Mouse (Mus musculus): Measurements from ENCODE around the gene Rap2b. TPM values are rescaled to one million over a fixed set of nuclear protein-coding genes. Genes with fewer than 3 reads are reported as not detected.

The Rap2b gene
- total RNA-seq, 1 experiment = 11.3 TPM

- Histone ChIP-seq H3K4me3 (ENCODE audit: insufficient read depth in 1 of 2, low read depth in 1 of 2, low read length in 2 of 2, poor library complexity in 1 of 2, severe bottlenecking in 1 of 2) (no peak overlapping the region), H3K4me1 (ENCODE audit: control insufficient read depth in 2 of 2, insufficient read depth in 2 of 2, low read length in 2 of 2, poor library complexity in 1 of 2) (peaks cover 1 to 5% of the 10 kb centered on the region in 2 experiments; a peak in 2 of 4 replicates), H3K36me3 (ENCODE audit: control insufficient read depth, insufficient read depth, low read length, poor library complexity, severe bottlenecking) (no peaks in the 10 kb centered on the region), H3K9me3 (ENCODE audit: control insufficient read depth, insufficient read depth, low read depth, low read length) (no peaks in the 10 kb centered on the region), H3K27ac (ENCODE audit: insufficient read depth, low read depth, low read length, poor library complexity, severe bottlenecking) (no peak overlapping the region), H3K9ac (ENCODE audit: insufficient read depth, low read depth, low read length, poor library complexity, severe bottlenecking) (no peak overlapping the region)
- no peak for DNase-seq (ENCODE audit: low read depth, low spot score)
- no peak for TF ChIP-seq ZC3H11A (IDR thresholded peaks at IDR 0.05; ENCODE audit: borderline replicate concordance, low read depth, low read length)
- no peak for TF ChIP-seq HCFC1 (IDR thresholded peaks at IDR 0.05; ENCODE audit: borderline replicate concordance, insufficient read depth, low read length)
- TF ChIP-seq CHD2 (IDR thresholded peaks at IDR 0.05; ENCODE audit: low read depth, low read length) = no peak
- no peak for TF ChIP-seq ZNF384 (IDR thresholded peaks at IDR 0.05; ENCODE audit: low read depth, low read length)
- TF ChIP-seq MAFK (IDR thresholded peaks at IDR 0.05; ENCODE audit: insufficient read depth, low read depth, low read length) = no peak
- in situ Hi-C loops (cut with MboI; ENCODE audit: low sequenced_read_pairs in 2 of 2, unreplicated experiment in 2 of 2) = no loop called here
Measured at GRCm38 (mm10) chr3:61396728-61397127, 35.3 kb downstream of the Rap2b start.

- H3K9ac ChIP-seq (ENCODE audit: insufficient read depth, low read depth, low read length, poor library complexity, severe bottlenecking) = no peak overlapping the region
- H3K27ac ChIP-seq (ENCODE audit: insufficient read depth, low read depth, low read length, poor library complexity, severe bottlenecking) = no peak overlapping the region
- no peak overlapping the region for H3K4me3 ChIP-seq (ENCODE audit: insufficient read depth in 1 of 2, low read depth in 1 of 2, low read length in 2 of 2, poor library complexity in 1 of 2, severe bottlenecking in 1 of 2)
- in situ Hi-C loops (cut with MboI; ENCODE audit: low sequenced_read_pairs in 2 of 2, unreplicated experiment in 2 of 2) = no loop called here
- no peaks in the 10 kb centered on the region for H3K36me3 ChIP-seq (ENCODE audit: control insufficient read depth, insufficient read depth, low read length, poor library complexity, severe bottlenecking)
- TF ChIP-seq CHD2 (IDR thresholded peaks at IDR 0.05; ENCODE audit: low read depth, low read length) (no peak), ZNF384 (IDR thresholded peaks at IDR 0.05; ENCODE audit: low read depth, low read length) (no peak), ZC3H11A (IDR thresholded peaks at IDR 0.05; ENCODE audit: borderline replicate concordance, low read depth, low read length) (no peak), MAFK (IDR thresholded peaks at IDR 0.05; ENCODE audit: insufficient read depth, low read depth, low read length) (no peak), HCFC1 (IDR thresholded peaks at IDR 0.05; ENCODE audit: borderline replicate concordance, insufficient read depth, low read length) (no peak)
- no peaks in the 10 kb centered on the region for H3K9me3 ChIP-seq (ENCODE audit: control insufficient read depth, insufficient read depth, low read depth, low read length)
- H3K4me1 ChIP-seq (ENCODE audit: control insufficient read depth in 2 of 2, insufficient read depth in 2 of 2, low read length in 2 of 2, poor library complexity in 1 of 2) = no peaks in the 10 kb centered on the region
- DNase-seq (ENCODE audit: low read depth, low spot score) = no peak
Measured at GRCm38 (mm10) chr3:61400823-61401387, 39.5 kb downstream of the Rap2b start.

- Histone ChIP-seq H3K36me3 (ENCODE audit: control insufficient read depth, insufficient read depth, low read length, poor library complexity, severe bottlenecking) (no peaks in the 10 kb centered on the region), H3K27ac (ENCODE audit: insufficient read depth, low read depth, low read length, poor library complexity, severe bottlenecking) (no peak overlapping the region), H3K9ac (ENCODE audit: insufficient read depth, low read depth, low read length, poor library complexity, severe bottlenecking) (no peak overlapping the region), H3K4me3 (ENCODE audit: insufficient read depth in 1 of 2, low read depth in 1 of 2, low read length in 2 of 2, poor library complexity in 1 of 2, severe bottlenecking in 1 of 2) (no peak overlapping the region), H3K4me1 (ENCODE audit: control insufficient read depth in 2 of 2, insufficient read depth in 2 of 2, low read length in 2 of 2, poor library complexity in 1 of 2) (no peaks in the 10 kb centered on the region), H3K9me3 (ENCODE audit: control insufficient read depth, insufficient read depth, low read depth, low read length) (no peaks in the 10 kb centered on the region)
- in situ Hi-C loops (cut with MboI; ENCODE audit: low sequenced_read_pairs in 2 of 2, unreplicated experiment in 2 of 2) = no loop called here
- DNase-seq (ENCODE audit: low read depth, low spot score) = no peak
- no peak for TF ChIP-seq ZC3H11A (IDR thresholded peaks at IDR 0.05; ENCODE audit: borderline replicate concordance, low read depth, low read length)
- TF ChIP-seq ZNF384 (IDR thresholded peaks at IDR 0.05; ENCODE audit: low read depth, low read length) = no peak
- TF ChIP-seq CHD2 (IDR thresholded peaks at IDR 0.05; ENCODE audit: low read depth, low read length) = no peak
Measured at GRCm38 (mm10) chr3:61406921-61407320, 45.5 kb downstream of the Rap2b start.

- Histone ChIP-seq H3K36me3 (ENCODE audit: control insufficient read depth, insufficient read depth, low read length, poor library complexity, severe bottlenecking) (no peaks in the 10 kb centered on the region), H3K4me1 (ENCODE audit: control insufficient read depth in 2 of 2, insufficient read depth in 2 of 2, low read length in 2 of 2, poor library complexity in 1 of 2) (no peaks in the 10 kb centered on the region), H3K27ac (ENCODE audit: insufficient read depth, low read depth, low read length, poor library complexity, severe bottlenecking) (no peak overlapping the region), H3K9ac (ENCODE audit: insufficient read depth, low read depth, low read length, poor library complexity, severe bottlenecking) (no peak overlapping the region), H3K9me3 (ENCODE audit: control insufficient read depth, insufficient read depth, low read depth, low read length) (no peaks in the 10 kb centered on the region), H3K4me3 (ENCODE audit: insufficient read depth in 1 of 2, low read depth in 1 of 2, low read length in 2 of 2, poor library complexity in 1 of 2, severe bottlenecking in 1 of 2) (no peak overlapping the region)
- TF ChIP-seq CHD2 (IDR thresholded peaks at IDR 0.05; ENCODE audit: low read depth, low read length) (no peak), MAFK (IDR thresholded peaks at IDR 0.05; ENCODE audit: insufficient read depth, low read depth, low read length) (no peak), ZC3H11A (IDR thresholded peaks at IDR 0.05; ENCODE audit: borderline replicate concordance, low read depth, low read length) (no peak)
- no peak for DNase-seq (ENCODE audit: low read depth, low spot score)
- in situ Hi-C loops (cut with MboI; ENCODE audit: low sequenced_read_pairs in 2 of 2, unreplicated experiment in 2 of 2) = no loop called here
Measured at GRCm38 (mm10) chr3:61409683-61410082, 48.2 kb downstream of the Rap2b start.

- no peak for TF ChIP-seq MAFK (IDR thresholded peaks at IDR 0.05; ENCODE audit: insufficient read depth, low read depth, low read length)
- TF ChIP-seq CHD2 (IDR thresholded peaks at IDR 0.05; ENCODE audit: low read depth, low read length) = no peak
- TF ChIP-seq ZC3H11A (IDR thresholded peaks at IDR 0.05; ENCODE audit: borderline replicate concordance, low read depth, low read length) = no peak
- TF ChIP-seq HCFC1 (IDR thresholded peaks at IDR 0.05; ENCODE audit: borderline replicate concordance, insufficient read depth, low read length) = no peak
- no peak for TF ChIP-seq ZNF384 (IDR thresholded peaks at IDR 0.05; ENCODE audit: low read depth, low read length)
- Histone ChIP-seq H3K9ac (ENCODE audit: insufficient read depth, low read depth, low read length, poor library complexity, severe bottlenecking) (no peak overlapping the region), H3K9me3 (ENCODE audit: control insufficient read depth, insufficient read depth, low read depth, low read length) (no peaks in the 10 kb centered on the region), H3K36me3 (ENCODE audit: control insufficient read depth, insufficient read depth, low read length, poor library complexity, severe bottlenecking) (no peaks in the 10 kb centered on the region), H3K4me3 (ENCODE audit: insufficient read depth in 1 of 2, low read depth in 1 of 2, low read length in 2 of 2, poor library complexity in 1 of 2, severe bottlenecking in 1 of 2) (no peak overlapping the region), H3K4me1 (ENCODE audit: control insufficient read depth in 2 of 2, insufficient read depth in 2 of 2, low read length in 2 of 2, poor library complexity in 1 of 2) (no peaks in the 10 kb centered on the region), H3K27ac (ENCODE audit: insufficient read depth, low read depth, low read length, poor library complexity, severe bottlenecking) (no peak overlapping the region)
- in situ Hi-C loops (cut with MboI; ENCODE audit: low sequenced_read_pairs in 2 of 2, unreplicated experiment in 2 of 2) = no loop called here
- DNase-seq (ENCODE audit: low read depth, low spot score) = no peak
Measured at GRCm38 (mm10) chr3:61415883-61416282, 54.4 kb downstream of the Rap2b start.

Other genes starting within 250 kb of the Rap2b start
- gene B430305J03Rik, start 4.3 kb downstream of the Rap2b start, total RNA-seq (2012; rRNA removed) = 3.2 and 3.5 TPM in 2 replicates

All from ES-E14 (cell line).